Mouse (Mus musculus) heart, embryonic 14.5 days (tissue): ENCODE results near the gene Chga. TPM values are rescaled to one million over a fixed set of nuclear protein-coding genes. Genes with fewer than 3 reads are reported as not detected.

Source experiments
- ATAC-seq: fragments of 200-750 bp; cut with Nextera tagmentation; 2 replicates; pipeline ENCODE4 v1.8.0; 2017; ENCODE audit warnings: low read depth, moderate TSS enrichment; ENCODE audit not compliant: insufficient number of reproducible peaks, insufficient read depth, low FRiP score
- H3K27ac ChIP-seq, 2 experiments: fragments of 200-500 bp in 1 of 2; fragments of 300-500 bp in 1 of 2; sonication (generic) in 1 of 2; replicated peaks in 1 of 2; 2 replicates each; pipeline ENCODE4 v1.5.1; 2012 to 2014; ENCODE audit warnings: low read depth in 2 of 2, low read length in 2 of 2, control low read depth in 1 of 2, mild to moderate bottlenecking in 1 of 2, mixed read lengths in 1 of 2; ENCODE audit not compliant: control insufficient read depth in 1 of 2, insufficient read depth in 1 of 2
- H3K27me3 ChIP-seq: fragments of 300-500 bp; sonication (generic); 2 replicates; pipeline ENCODE4 v1.6.1; 2014; ENCODE audit warnings: mild to moderate bottlenecking, low read length, control low read depth; ENCODE audit not compliant: control insufficient read depth, insufficient read depth
- H3K36me3 ChIP-seq: fragments of 300-500 bp; sonication (generic); 2 replicates; pipeline ENCODE4 v1.6.1; 2014; ENCODE audit warnings: mild to moderate bottlenecking, control low read depth, low read length, mixed read lengths; ENCODE audit not compliant: control insufficient read depth, insufficient read depth
- H3K4me1 ChIP-seq, 2 experiments: fragments of 200-500 bp in 1 of 2; fragments of 300-500 bp in 1 of 2; sonication (generic) in 1 of 2; 2 replicates each; pipeline ENCODE4 v1.6.1; 2012 to 2014; ENCODE audit warnings: low read length in 2 of 2, control low read depth in 1 of 2, mixed read lengths in 1 of 2; ENCODE audit not compliant: control insufficient read depth in 2 of 2, insufficient read depth in 2 of 2
- H3K4me2 ChIP-seq: fragments of 300-500 bp; sonication (generic); 2 replicates; pipeline ENCODE4 v1.6.1; 2014; ENCODE audit warnings: mild to moderate bottlenecking, low read length
- H3K4me3 ChIP-seq, 2 experiments: fragments of 200-500 bp in 1 of 2; fragments of 300-500 bp in 1 of 2; sonication (generic) in 1 of 2; 2 replicates each; pipeline ENCODE4 v1.5.1; 2012 to 2014; ENCODE audit warnings: low read length in 2 of 2, mild to moderate bottlenecking in 2 of 2, control low read depth in 1 of 2, low read depth in 1 of 2, moderate library complexity in 1 of 2; ENCODE audit not compliant: control insufficient read depth in 1 of 2, insufficient read depth in 1 of 2
- H3K9ac ChIP-seq: fragments of 300-500 bp; sonication (generic); 2 replicates; pipeline ENCODE4 v1.6.1; 2014; ENCODE audit warnings: mild to moderate bottlenecking, low read length
- H3K9me3 ChIP-seq: fragments of 300-500 bp; sonication (generic); 2 replicates; pipeline ENCODE4 v1.6.1; 2016; ENCODE audit warnings: low read length, control low read depth; ENCODE audit not compliant: control insufficient read depth
- WGBS: fragments of 180-500 bp; shearing (Covaris S2); extraction: QIAGEN DNeasy Blood & Tissue Kit; methylation state at CpG from one replicate; pipeline ENCODE4 v1.1.7; 2014; 5-methylcytosine and 5-hydroxymethylcytosine counted together
- polyA plus RNA-seq: library from polyadenylated mRNA; unstranded; fragments of >200 nt; fragmentation: Nextera tagmentation; extraction: Ambion mirVana; gene quantifications from 2 replicates; pipeline ENCODE4 v1.2.1, GENCODE M21; 2014

Chga gene
- polyA plus RNA-seq, 1 experiment from 2014 or later, result 0.34 TPM

DNA sequence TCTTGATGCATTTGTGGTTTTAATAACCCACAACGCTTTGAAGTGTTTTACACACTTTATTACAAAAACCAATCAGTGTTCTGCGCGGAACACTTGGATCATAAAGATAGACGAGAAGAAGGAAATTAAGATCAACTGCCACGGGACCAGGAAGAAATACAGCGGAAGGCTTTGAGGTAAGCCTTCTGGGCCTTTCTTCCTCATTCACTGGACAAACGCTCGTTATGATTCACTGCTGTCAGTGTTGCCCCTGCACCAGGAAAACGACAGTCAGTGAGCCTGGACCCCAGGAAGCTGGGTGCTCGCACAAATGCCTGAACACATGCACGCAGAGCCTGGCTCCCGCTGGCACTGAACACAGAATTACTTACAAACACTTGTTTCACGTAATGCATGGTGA lies 37.1 kb upstream of the Chga start:
- Histone ChIP-seq H3K9ac (no peak overlapping the region), H3K27ac (no peak overlapping the region), H3K4me2 (no peak overlapping the region), H3K4me1 (peaks cover 0 to 2% of the 10 kb centered on the region in 2 experiments; a peak in 1 of 4 replicates), H3K27me3 (no peaks in the 10 kb centered on the region), H3K9me3 (no peaks in the 10 kb centered on the region), H3K4me3 (no peak overlapping the region), H3K36me3 (no peaks in the 10 kb centered on the region)
- no peak for ATAC-seq
- 85% methylated on average over 13 of the region's 13 CpGs for WGBS

DNA sequence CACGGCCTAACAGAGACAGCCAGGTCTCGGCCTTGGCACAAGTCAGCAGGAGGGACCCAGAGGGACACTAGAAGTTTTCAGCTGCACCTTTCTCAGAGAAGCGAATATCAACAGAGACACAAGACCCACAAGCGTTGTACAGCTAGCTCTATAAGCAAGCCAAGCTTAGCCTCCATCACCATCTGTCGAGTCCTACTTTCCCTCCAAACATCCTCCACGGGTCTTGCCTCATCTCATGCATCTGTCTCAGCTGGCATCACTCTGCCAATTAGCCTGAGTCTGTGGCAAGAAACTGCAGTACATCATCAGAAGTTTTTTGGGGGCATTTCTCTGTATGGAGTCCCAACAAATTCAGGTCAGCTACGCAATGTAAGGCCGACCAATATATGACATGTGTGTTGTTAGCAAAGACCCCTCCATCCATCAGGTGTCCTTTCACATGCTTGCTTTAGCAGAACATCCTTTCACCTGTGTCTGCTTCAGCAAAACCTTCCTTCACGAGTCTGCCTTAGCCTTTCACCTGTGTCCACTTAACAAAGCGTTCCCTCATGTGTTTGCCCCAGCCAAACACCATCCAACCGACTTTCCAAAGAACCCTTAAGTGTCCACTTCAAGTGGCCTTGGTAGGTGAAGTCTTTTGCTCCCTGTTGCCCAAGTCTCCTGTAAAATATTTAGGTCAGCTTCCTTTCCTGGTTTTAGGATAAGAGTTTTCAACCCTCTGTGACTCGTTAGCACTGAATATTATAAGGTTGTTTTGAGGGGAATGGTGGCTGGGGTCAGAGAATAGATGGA lies 34.6 kb upstream of the Chga start:
- H3K9me3 ChIP-seq, result no peaks in the 10 kb centered on the region
- no peak overlapping the region for H3K27ac ChIP-seq
- no peaks in the 10 kb centered on the region for H3K36me3 ChIP-seq
- 78% methylated on average over 12 of the region's 12 CpGs for WGBS
- no peak overlapping the region for H3K4me2 ChIP-seq
- peaks cover 0 to 2% of the 10 kb centered on the region in 2 experiments; a peak in 1 of 4 replicates for H3K4me1 ChIP-seq
- H3K9ac ChIP-seq, result no peak overlapping the region
- ATAC-seq, result no peak
- H3K27me3 ChIP-seq, result no peaks in the 10 kb centered on the region
- no peak overlapping the region for H3K4me3 ChIP-seq

DNA sequence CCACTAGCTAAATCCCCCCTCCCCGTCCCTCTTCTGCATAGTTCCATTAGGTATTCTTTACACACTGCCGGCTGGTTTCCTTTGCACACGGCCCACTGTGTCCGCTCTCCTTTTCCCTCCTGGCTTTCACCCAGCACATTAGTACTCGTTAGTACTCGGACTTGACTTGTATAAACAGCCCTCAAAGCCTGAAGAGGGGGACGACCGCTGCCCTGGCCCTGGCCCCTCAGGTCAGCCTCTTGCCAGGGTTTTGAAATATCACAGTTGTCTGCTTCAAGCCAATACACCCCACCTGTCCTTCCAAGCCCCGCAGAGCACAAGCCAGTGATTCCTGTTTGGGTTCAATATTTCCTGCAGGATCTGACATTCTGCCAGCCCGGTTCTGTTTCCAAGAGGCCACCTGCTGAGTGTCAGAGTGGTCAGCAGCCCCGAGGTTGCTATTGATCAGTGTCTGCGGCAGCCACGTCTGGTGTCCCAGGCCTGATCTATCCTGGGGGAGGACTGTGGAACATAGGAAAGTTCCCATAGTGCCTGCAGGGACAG lies 32.9 kb upstream of the Chga start:
- Histone ChIP-seq H3K4me3 (no peak overlapping the region), H3K27me3 (no peaks in the 10 kb centered on the region), H3K36me3 (no peaks in the 10 kb centered on the region), H3K4me2 (no peak overlapping the region), H3K9me3 (no peaks in the 10 kb centered on the region), H3K27ac (no peak overlapping the region), H3K4me1 (peaks cover 0 to 2% of the 10 kb centered on the region in 2 experiments; a peak in 1 of 4 replicates), H3K9ac (no peak overlapping the region)
- WGBS, result 33% methylated on average over 13 of the region's 13 CpGs
- peak; percentile 52; the same call in 1 of the 2 replicates for ATAC-seq

DNA sequence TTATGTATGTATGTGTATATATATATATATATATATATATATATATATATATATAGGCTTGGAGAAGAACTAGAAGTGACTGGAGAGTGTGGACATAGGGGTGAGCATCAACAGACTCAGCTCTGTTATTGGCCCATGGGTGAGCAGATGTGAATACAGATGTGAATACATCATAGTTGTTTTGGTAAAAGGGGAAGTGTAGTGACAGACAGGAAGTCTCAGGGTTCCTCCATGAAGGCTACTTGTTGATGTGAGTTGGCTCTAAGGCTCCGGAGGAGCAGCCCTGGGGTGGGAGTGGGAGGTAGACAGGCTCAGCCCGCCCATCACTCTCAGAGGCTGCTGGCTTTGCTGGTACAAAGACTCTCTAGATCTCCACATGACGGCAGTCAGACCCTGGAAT lies 30.6 kb upstream of the Chga start:
- Histone ChIP-seq H3K9ac (no peak overlapping the region), H3K27me3 (no peaks in the 10 kb centered on the region), H3K4me2 (no peak overlapping the region), H3K27ac (no peak overlapping the region), H3K4me3 (no peak overlapping the region), H3K9me3 (no peaks in the 10 kb centered on the region), H3K36me3 (no peaks in the 10 kb centered on the region), H3K4me1 (peaks cover 0 to 2% of the 10 kb centered on the region in 2 experiments; a peak in 1 of 4 replicates)
- no peak for ATAC-seq
- WGBS, result 54% methylated on average over 3 of the region's 3 CpGs

DNA sequence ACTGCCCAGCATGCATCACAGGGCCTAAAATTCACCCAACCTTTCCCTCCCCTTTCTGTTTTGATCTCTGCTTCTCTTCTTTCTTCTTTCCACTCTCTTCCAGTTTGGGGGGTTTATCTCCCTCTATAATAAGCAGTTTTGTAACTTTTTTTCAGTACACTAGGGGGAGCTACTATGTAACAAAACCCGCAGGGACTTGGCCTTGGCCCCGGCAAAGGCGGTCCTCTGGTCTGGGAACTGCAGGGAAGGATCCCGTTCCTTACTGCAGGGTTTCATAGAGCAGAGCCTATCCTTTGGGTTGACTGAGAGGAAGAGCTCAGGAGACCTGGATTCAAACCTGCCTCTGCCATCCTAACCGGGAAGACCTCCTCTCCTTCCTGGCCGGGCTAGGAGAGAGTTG lies 30.0 kb upstream of the Chga start:
- no peak overlapping the region for H3K27ac ChIP-seq
- no peak overlapping the region for H3K4me3 ChIP-seq
- no peak for ATAC-seq
- no peaks in the 10 kb centered on the region for H3K27me3 ChIP-seq
- peaks cover 0 to 2% of the 10 kb centered on the region in 2 experiments; a peak in 1 of 4 replicates for H3K4me1 ChIP-seq
- 17% methylated on average over 6 of the region's 6 CpGs for WGBS
- H3K9me3 ChIP-seq, result no peaks in the 10 kb centered on the region
- no peak overlapping the region for H3K4me2 ChIP-seq
- H3K9ac ChIP-seq, result no peak overlapping the region
- no peaks in the 10 kb centered on the region for H3K36me3 ChIP-seq

DNA sequence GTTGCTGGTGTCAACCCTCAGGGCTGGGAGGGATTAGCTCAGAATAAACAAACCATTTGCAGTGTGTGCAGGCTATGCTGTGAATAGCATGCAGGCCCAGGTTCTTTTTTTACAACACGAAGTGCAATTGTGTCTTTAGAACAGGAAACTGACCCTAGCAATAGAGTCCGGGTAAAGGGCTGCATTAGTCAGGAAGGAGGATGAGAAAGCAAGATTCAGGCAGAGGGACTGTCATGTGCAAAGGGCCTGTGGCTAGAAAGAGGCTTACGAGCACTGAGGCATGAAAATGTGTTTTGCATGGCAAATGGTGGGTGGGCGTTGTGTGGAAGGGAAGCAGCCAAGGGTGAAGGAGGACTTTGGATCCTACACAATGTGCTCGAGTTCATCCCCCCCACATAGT lies 26.8 kb upstream of the Chga start:
- H3K9ac ChIP-seq, result no peak overlapping the region
- H3K4me2 ChIP-seq, result no peak overlapping the region
- no peak overlapping the region for H3K27ac ChIP-seq
- H3K36me3 ChIP-seq, result no peaks in the 10 kb centered on the region
- no peaks in the 10 kb centered on the region for H3K9me3 ChIP-seq
- H3K4me3 ChIP-seq, result no peak overlapping the region
- no peak for ATAC-seq
- H3K4me1 ChIP-seq, result no peaks in the 10 kb centered on the region
- WGBS, result 71% methylated on average over 5 of the region's 5 CpGs
- H3K27me3 ChIP-seq, result no peaks in the 10 kb centered on the region

DNA sequence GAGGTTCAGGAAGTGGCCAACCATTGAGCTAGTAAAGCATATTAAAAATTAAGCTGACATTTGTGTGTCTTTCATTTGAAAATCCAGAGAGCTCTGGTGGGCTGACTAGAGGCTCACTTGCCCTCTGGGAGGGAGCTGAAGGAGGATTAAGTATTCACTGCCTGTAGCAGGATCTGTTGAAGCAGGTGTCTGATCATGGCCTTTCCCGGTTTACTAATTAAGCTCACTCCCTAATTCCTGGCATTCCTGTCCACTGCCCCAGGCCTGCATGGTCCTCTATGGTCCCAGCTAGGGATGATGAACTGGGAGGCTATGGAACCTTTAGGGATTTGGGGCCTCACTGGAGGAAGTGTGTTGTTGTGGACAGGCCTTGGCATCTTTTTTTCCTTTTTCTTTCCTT lies 19.0 kb upstream of the Chga start:
- no peaks in the 10 kb centered on the region for H3K27me3 ChIP-seq
- 29% methylated on average over 1 of the region's 1 CpGs for WGBS
- no peaks in the 10 kb centered on the region for H3K36me3 ChIP-seq

More for the DNA sequence above, 19.0 kb upstream of the Chga start:
- H3K27ac ChIP-seq, result no peak overlapping the region
- H3K9ac ChIP-seq, result no peak overlapping the region
- no peak for ATAC-seq
- H3K4me3 ChIP-seq, result no peak overlapping the region
- no peak overlapping the region for H3K4me2 ChIP-seq
- no peaks in the 10 kb centered on the region for H3K9me3 ChIP-seq
- H3K4me1 ChIP-seq, result no peaks in the 10 kb centered on the region
